8 mouse cellular contexts compared by ENCODE assay signal in the genomic region with DNA sequence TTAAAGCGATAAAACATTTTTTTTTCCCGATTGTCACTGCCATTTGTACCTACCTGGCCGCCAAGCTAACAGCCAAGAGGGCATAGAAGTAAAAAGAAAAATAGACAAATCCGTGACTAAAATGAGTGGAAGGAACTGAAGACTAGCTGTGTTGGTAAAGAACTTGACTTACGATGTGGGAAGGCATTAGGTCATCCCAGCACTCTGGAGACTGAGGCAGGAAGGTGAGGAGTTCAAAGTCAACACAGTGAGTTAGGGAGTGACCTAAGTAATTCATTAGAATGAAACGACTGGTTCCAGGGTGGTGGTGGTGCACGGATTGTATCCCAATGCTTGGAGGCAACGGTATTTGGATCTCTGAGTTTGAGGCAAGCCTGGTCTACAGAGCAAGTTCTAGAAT. TPM values are rescaled to one million over a fixed set of nuclear protein-coding genes. Genes with fewer than 3 reads are reported as not detected.
DNase-seq lines count a peak whose midpoint lies in the region; ATAC-seq and TF ChIP-seq lines count a peak whose summit lies in the region.

No protein-coding gene starts in this region.

- H3K27ac ChIP-seq in heart, postnatal 0 days (ENCODE audit: low read depth) = no peak overlapping the region
- peak overlapping the region; percentile 14; the same call in 1 of the 2 replicates for H3K27ac ChIP-seq in bone marrow, adult 2 months (ENCODE audit: control insufficient read depth, insufficient read depth, low read depth, low read length, poor library complexity)
- H3K27ac ChIP-seq in hindbrain, embryonic 12.5 days = peak overlapping the region; percentile 68
- H3K27ac ChIP-seq in midbrain, embryonic 13.5 days = peak overlapping the region; percentile 79

- H3K4me2 ChIP-seq in heart, postnatal 0 days (ENCODE audit: low read depth, low read length) = 0 out of 2 replicates have a peak overlapping the region, but pooled peaks have one; percentile 35
- H3K4me2 ChIP-seq in hindbrain, embryonic 12.5 days (replicated peaks) = peak overlapping the region; percentile 37
- peak overlapping the region; percentile 65 for H3K4me2 ChIP-seq in midbrain, embryonic 13.5 days (replicated peaks)

- DNase-seq in heart, postnatal 0 days (ENCODE audit: low spot score) = no peak
- no peak for DNase-seq in heart, adult 18-20 months
- no peak for DNase-seq in layer of hippocampus, postnatal 36 days
- DNase-seq in adipocyte (ENCODE audit: low spot score) = no peak

- TF ChIP-seq POLR2A in bone marrow, adult 2 months (IDR thresholded peaks at IDR 0.05; ENCODE audit: borderline replicate concordance, control insufficient read depth, low read depth, low read length) = no peak

- 39% methylated on average over 8 of the region's 8 CpGs for WGBS in heart, postnatal 0 days
- WGBS in bone marrow, adult 2 months = 40% methylated on average over 8 of the region's 8 CpGs
- 40% methylated on average over 8 of the region's 8 CpGs for WGBS in hindbrain, embryonic 12.5 days
- WGBS in midbrain, embryonic 13.5 days = 46% methylated on average over 8 of the region's 8 CpGs

- no peaks in the 10 kb centered on the region for H3K27me3 ChIP-seq in heart, postnatal 0 days (ENCODE audit: control insufficient read depth, insufficient read depth, low read length)
- H3K27me3 ChIP-seq in hindbrain, embryonic 12.5 days = no peaks in the 10 kb centered on the region
- no peaks in the 10 kb centered on the region for H3K27me3 ChIP-seq in midbrain, embryonic 13.5 days

- H3K9ac ChIP-seq in heart, postnatal 0 days (replicated peaks; ENCODE audit: low read depth, low read length) = no peak overlapping the region
- no peak overlapping the region for H3K9ac ChIP-seq in hindbrain, embryonic 12.5 days
- no peak overlapping the region for H3K9ac ChIP-seq in midbrain, embryonic 13.5 days (replicated peaks)

- TF ChIP-seq EP300 in heart, postnatal 0 days (IDR thresholded peaks at IDR 0.05; ENCODE audit: low read depth) = no peak

- no peak for TF ChIP-seq CTCF in heart, postnatal 0 days (IDR thresholded peaks at IDR 0.05; ENCODE audit: low read depth)
- no peak for TF ChIP-seq CTCF in bone marrow, adult 2 months (IDR thresholded peaks at IDR 0.05; ENCODE audit: control insufficient read depth, insufficient read depth, low read length)

- peaks cover 6% of the 10 kb centered on the region; the same call in 1 of the 2 replicates for H3K4me1 ChIP-seq in heart, postnatal 0 days (ENCODE audit: control insufficient read depth, insufficient read depth)
- peaks cover 5% of the 10 kb centered on the region; the same call in 1 of the 2 replicates for H3K4me1 ChIP-seq in bone marrow, adult 2 months (ENCODE audit: control insufficient read depth, insufficient read depth, low read length)
- peaks cover 10% of the 10 kb centered on the region for H3K4me1 ChIP-seq in hindbrain, embryonic 12.5 days
- peaks cover 18% of the 10 kb centered on the region for H3K4me1 ChIP-seq in midbrain, embryonic 13.5 days (replicated peaks)

- H3K9me3 ChIP-seq in heart, postnatal 0 days (replicated peaks; ENCODE audit: control insufficient read depth, low read length) = no peaks in the 10 kb centered on the region
- no peaks in the 10 kb centered on the region for H3K9me3 ChIP-seq in hindbrain, embryonic 12.5 days (replicated peaks)
- no peaks in the 10 kb centered on the region for H3K9me3 ChIP-seq in midbrain, embryonic 13.5 days

- ATAC-seq in heart, postnatal 0 days (ENCODE audit: insufficient read depth, low read depth) = no peak
- peak; percentile 20 for ATAC-seq in hindbrain, embryonic 12.5 days (ENCODE audit: low FRiP score)
- peak; percentile 19 for ATAC-seq in midbrain, embryonic 13.5 days
- ATAC-seq in activated CD4-positive, CD25-positive, alpha-beta regulatory T cell, adult 4 months = no peak

- H3K4me3 ChIP-seq in heart, postnatal 0 days (ENCODE audit: low read depth, low read length) = no peak overlapping the region
- H3K4me3 ChIP-seq in bone marrow, adult 2 months (replicated peaks; ENCODE audit: control insufficient read depth, low read depth, low read length) = no peak overlapping the region
- H3K4me3 ChIP-seq in hindbrain, embryonic 12.5 days = peak overlapping the region; percentile 78
- no peak overlapping the region; the same call in 1 of the 2 replicates for H3K4me3 ChIP-seq in midbrain, embryonic 13.5 days (replicated peaks)

- H3K36me3 ChIP-seq in heart, postnatal 0 days (replicated peaks; ENCODE audit: control insufficient read depth, insufficient read depth, low read length) = 0 out of 2 replicates have a peak, but pooled peaks cover 7% of the 10 kb centered on the region
- H3K36me3 ChIP-seq in hindbrain, embryonic 12.5 days = peaks cover 8% of the 10 kb centered on the region; the same call in 1 of the 2 replicates
- H3K36me3 ChIP-seq in midbrain, embryonic 13.5 days = peaks cover 18% of the 10 kb centered on the region

RNA-seq across cellular contexts. Expression of gene Lman2l, which starts 0.4 kb away (rescaled TPM):
- total RNA-seq in heart, postnatal 0 days (2014; rRNA removed; ENCODE audit: low replicate concordance) = 6.4 and 8.2 TPM in 2 replicates
- polyA plus RNA-seq in heart, postnatal 0 days (2015; fragmentation: Nextera tagmentation; extraction: Ambion mirVana) = 22.3 and 25.4 TPM in 2 replicates
- total RNA-seq in heart, adult 18-20 months (2021) = 10 to 100 TPM; 26.8 to 29.5 TPM
- 13.4 and 34.0 TPM in 2 replicates for polyA plus RNA-seq in bone marrow, adult 2 months (2011; ENCODE audit: insufficient read depth, insufficient read length, low replicate concordance, missing spikeins)
- 74.3 and 76.7 TPM in 2 replicates for polyA plus RNA-seq in hindbrain, embryonic 12.5 days (2016; fragmentation: Nextera tagmentation; extraction: Ambion mirVana)
- polyA plus RNA-seq in midbrain, embryonic 13.5 days (2015; fragmentation: Nextera tagmentation; extraction: Ambion mirVana) = 66.8 and 72.1 TPM in 2 replicates
- 10 to 100 TPM in 1 of 2 experiments, 1 to 10 TPM in 1; 9.1 to 13.3 TPM for polyA plus RNA-seq in activated CD4-positive, CD25-positive, alpha-beta regulatory T cell, adult 4 months (2017; shearing (Covaris generic))
- 10 to 100 TPM; 77.4 to 78.5 TPM for total RNA-seq in layer of hippocampus, postnatal 36 days (2021)

RNA-seq across cellular contexts. Expression of gene Cnnm4, which starts 25.9 kb away (rescaled TPM):
- total RNA-seq in heart, postnatal 0 days (2014; rRNA removed; ENCODE audit: low replicate concordance) = 5.2 and 7.4 TPM in 2 replicates
- 3.6 and 4.2 TPM in 2 replicates for polyA plus RNA-seq in heart, postnatal 0 days (2015; fragmentation: Nextera tagmentation; extraction: Ambion mirVana)
- total RNA-seq in heart, adult 18-20 months (2021) = 1 to 10 TPM; 3.8 to 4.3 TPM
- 2.3 and 4.2 TPM in 2 replicates for polyA plus RNA-seq in bone marrow, adult 2 months (2011; ENCODE audit: insufficient read depth, insufficient read length, low replicate concordance, missing spikeins)
- 11.3 and 11.5 TPM in 2 replicates for polyA plus RNA-seq in hindbrain, embryonic 12.5 days (2016; fragmentation: Nextera tagmentation; extraction: Ambion mirVana)
- polyA plus RNA-seq in midbrain, embryonic 13.5 days (2015; fragmentation: Nextera tagmentation; extraction: Ambion mirVana) = 8.8 and 10.0 TPM in 2 replicates
- polyA plus RNA-seq in activated CD4-positive, CD25-positive, alpha-beta regulatory T cell, adult 4 months (2017; shearing (Covaris generic)) = 10 to 100 TPM in 1 of 2 experiments, 1 to 10 TPM in 1; 9.0 to 10.4 TPM
- 10 to 100 TPM; 15.4 to 17.0 TPM for total RNA-seq in layer of hippocampus, postnatal 36 days (2021)

Comparison
In these comparisons a context has a peak if more than half of its experiments do, and no peak if none do; other contexts are left out.
1. ATAC-seq: peak in hindbrain, embryonic 12.5 days (single experiment) and midbrain, embryonic 13.5 days (single experiment); none in heart, postnatal 0 days (single experiment) and activated CD4-positive, CD25-positive, alpha-beta regulatory T cell, adult 4 months (single experiment).
2. Peak in every context shown above with its lines, with median percentiles within 50 percentile points of each other: H3K4me2 ChIP-seq.